Mouse (Mus musculus): ENCODE results near the gene Efna3. TPM values are rescaled to one million over a fixed set of nuclear protein-coding genes. Genes with fewer than 3 reads are reported as not detected.
A peak's percentile ranks its signal among the peaks of the same experiment; 100 is the strongest.

The Efna3 gene
- polyA plus RNA-seq, 1 experiment from 2014 or later: 13.2 TPM

- DNase-seq (ENCODE audit: low spot score) (peak; percentile 78), ATAC-seq (replicated peaks; ENCODE audit: low FRiP score, low TSS enrichment, low read depth) (no peak)
- H3K9me3 ChIP-seq (ENCODE audit: control insufficient read depth, low read length): no peaks in the 10 kb centered on the region
- WGBS: 1% methylated on average over 12 of the region's 14 CpGs
- peak overlapping the region; percentile 65 for H3K4me2 ChIP-seq (ENCODE audit: low read length)
- H3K4me3 ChIP-seq (ENCODE audit: low read depth, low read length): peak overlapping the region; percentile 49
- H3K27me3 ChIP-seq (replicated peaks; ENCODE audit: control insufficient read depth, insufficient read depth, low read length): peaks cover 32% of the 10 kb centered on the region
- H3K4me1 ChIP-seq (replicated peaks; ENCODE audit: control insufficient read depth, insufficient read depth, low read length): peaks cover 33% of the 10 kb centered on the region
- peak overlapping the region; percentile 48 for H3K9ac ChIP-seq (ENCODE audit: low read length)
- no peak overlapping the region for H3K27ac ChIP-seq (ENCODE audit: low read depth)
- H3K36me3 ChIP-seq (ENCODE audit: control insufficient read depth, insufficient read depth, low read length): no peaks in the 10 kb centered on the region
These were observed 649 bp downstream of the Efna3 start for GRCm38 (mm10) chr3:89322131-89322500.

GRCm38 (mm10) chr3:89321183-89322130, 1.3 kb downstream of the Efna3 start:
- Histone ChIP-seq H3K27ac (ENCODE audit: low read depth) (peak overlapping the region; percentile 29; the same call in 1 of the 2 replicates), H3K4me2 (ENCODE audit: low read length) (peak overlapping the region; percentile 65), H3K27me3 (replicated peaks; ENCODE audit: control insufficient read depth, insufficient read depth, low read length) (peaks cover 32% of the 10 kb centered on the region), H3K9me3 (ENCODE audit: control insufficient read depth, low read length) (no peaks in the 10 kb centered on the region), H3K9ac (ENCODE audit: low read length) (peak overlapping the region; percentile 48), H3K4me3 (ENCODE audit: low read depth, low read length) (peak overlapping the region; percentile 49), H3K36me3 (ENCODE audit: control insufficient read depth, insufficient read depth, low read length) (no peaks in the 10 kb centered on the region), H3K4me1 (replicated peaks; ENCODE audit: control insufficient read depth, insufficient read depth, low read length) (peaks cover 38% of the 10 kb centered on the region)
- WGBS: under 1% methylated on average over 62 of the region's 66 CpGs
- ATAC-seq (replicated peaks; ENCODE audit: low FRiP score, low TSS enrichment, low read depth): peak; percentile 6; the same call in 1 of the 2 replicates
- peak; percentile 72 for DNase-seq (ENCODE audit: low spot score)

- ATAC-seq (replicated peaks; ENCODE audit: low FRiP score, low TSS enrichment, low read depth) (no peak; the same call in 1 of the 2 replicates), DNase-seq (ENCODE audit: low spot score) (peak; percentile 84)
- peaks cover 45% of the 10 kb centered on the region for H3K4me1 ChIP-seq (replicated peaks; ENCODE audit: control insufficient read depth, insufficient read depth, low read length)
- peak overlapping the region; percentile 49 for H3K4me3 ChIP-seq (ENCODE audit: low read depth, low read length)
- H3K27me3 ChIP-seq (replicated peaks; ENCODE audit: control insufficient read depth, insufficient read depth, low read length): peaks cover 32% of the 10 kb centered on the region
- H3K27ac ChIP-seq (ENCODE audit: low read depth): peak overlapping the region; percentile 29; the same call in 1 of the 2 replicates
- no peaks in the 10 kb centered on the region for H3K9me3 ChIP-seq (ENCODE audit: control insufficient read depth, low read length)
- H3K9ac ChIP-seq (ENCODE audit: low read length): peak overlapping the region; percentile 48
- H3K36me3 ChIP-seq (ENCODE audit: control insufficient read depth, insufficient read depth, low read length): no peaks in the 10 kb centered on the region
- H3K4me2 ChIP-seq (ENCODE audit: low read length): peak overlapping the region; percentile 65
- WGBS: under 1% methylated on average over 41 of the region's 41 CpGs
These were observed 2.1 kb downstream of the Efna3 start for GRCm38 (mm10) chr3:89320581-89321182.

- Histone ChIP-seq H3K36me3 (ENCODE audit: control insufficient read depth, insufficient read depth, low read length) (no peaks in the 10 kb centered on the region), H3K27me3 (replicated peaks; ENCODE audit: control insufficient read depth, insufficient read depth, low read length) (peaks cover 32% of the 10 kb centered on the region), H3K9me3 (ENCODE audit: control insufficient read depth, low read length) (no peaks in the 10 kb centered on the region), H3K4me3 (ENCODE audit: low read depth, low read length) (peak overlapping the region; percentile 49), H3K4me1 (replicated peaks; ENCODE audit: control insufficient read depth, insufficient read depth, low read length) (peaks cover 53% of the 10 kb centered on the region), H3K27ac (ENCODE audit: low read depth) (peak overlapping the region; percentile 54; the same call in 1 of the 2 replicates), H3K4me2 (ENCODE audit: low read length) (peak overlapping the region; percentile 65), H3K9ac (ENCODE audit: low read length) (peak overlapping the region; percentile 35; the same call in 1 of the 2 replicates)
- DNase-seq (ENCODE audit: low spot score): peak; percentile 73
- ATAC-seq (replicated peaks; ENCODE audit: low FRiP score, low TSS enrichment, low read depth): no peak
- 2% methylated on average over 58 of the region's 58 CpGs for WGBS
These were observed 3.0 kb downstream of the Efna3 start for GRCm38 (mm10) chr3:89319591-89320350.

- Histone ChIP-seq H3K4me1 (replicated peaks; ENCODE audit: control insufficient read depth, insufficient read depth, low read length) (peaks cover 56% of the 10 kb centered on the region), H3K4me2 (ENCODE audit: low read length) (peak overlapping the region; percentile 65), H3K4me3 (ENCODE audit: low read depth, low read length) (peak overlapping the region; percentile 49), H3K27ac (ENCODE audit: low read depth) (no peak overlapping the region), H3K9ac (ENCODE audit: low read length) (peak overlapping the region; percentile 35; the same call in 1 of the 2 replicates), H3K27me3 (replicated peaks; ENCODE audit: control insufficient read depth, insufficient read depth, low read length) (peaks cover 32% of the 10 kb centered on the region), H3K9me3 (ENCODE audit: control insufficient read depth, low read length) (no peaks in the 10 kb centered on the region), H3K36me3 (ENCODE audit: control insufficient read depth, insufficient read depth, low read length) (no peaks in the 10 kb centered on the region)
- WGBS: 23% methylated on average over 21 of the region's 21 CpGs
- DNase-seq (ENCODE audit: low spot score): peak; percentile 69
- ATAC-seq (replicated peaks; ENCODE audit: low FRiP score, low TSS enrichment, low read depth): no peak
These were observed 3.7 kb downstream of the Efna3 start for GRCm38 (mm10) chr3:89318971-89319590.

- 69% methylated on average over 8 of the region's 8 CpGs for WGBS
- no peak for DNase-seq (ENCODE audit: low spot score)
- Histone ChIP-seq H3K9me3 (ENCODE audit: control insufficient read depth, low read length) (no peaks in the 10 kb centered on the region), H3K4me2 (ENCODE audit: low read length) (no peak overlapping the region), H3K36me3 (ENCODE audit: control insufficient read depth, insufficient read depth, low read length) (no peaks in the 10 kb centered on the region), H3K27ac (ENCODE audit: low read depth) (no peak overlapping the region), H3K4me3 (ENCODE audit: low read depth, low read length) (no peak overlapping the region), H3K4me1 (replicated peaks; ENCODE audit: control insufficient read depth, insufficient read depth, low read length) (peaks cover 56% of the 10 kb centered on the region), H3K27me3 (replicated peaks; ENCODE audit: control insufficient read depth, insufficient read depth, low read length) (peaks cover 32% of the 10 kb centered on the region), H3K9ac (ENCODE audit: low read length) (no peak overlapping the region)
- ATAC-seq (replicated peaks; ENCODE audit: low FRiP score, low TSS enrichment, low read depth): no peak
These were observed 4.4 kb downstream of the Efna3 start for GRCm38 (mm10) chr3:89318316-89318715.

- H3K4me2 ChIP-seq (ENCODE audit: low read length): no peak overlapping the region; the same call in 1 of the 2 replicates
- peaks cover 56% of the 10 kb centered on the region for H3K4me1 ChIP-seq (replicated peaks; ENCODE audit: control insufficient read depth, insufficient read depth, low read length)
- no peak overlapping the region for H3K4me3 ChIP-seq (ENCODE audit: low read depth, low read length)
- H3K36me3 ChIP-seq (ENCODE audit: control insufficient read depth, insufficient read depth, low read length): no peaks in the 10 kb centered on the region
- 64% methylated on average over 6 of the region's 6 CpGs for WGBS
- H3K27ac ChIP-seq (ENCODE audit: low read depth): no peak overlapping the region
- DNase-seq (ENCODE audit: low spot score): no peak
- peaks cover 32% of the 10 kb centered on the region for H3K27me3 ChIP-seq (replicated peaks; ENCODE audit: control insufficient read depth, insufficient read depth, low read length)
- H3K9me3 ChIP-seq (ENCODE audit: control insufficient read depth, low read length): no peaks in the 10 kb centered on the region
- ATAC-seq (replicated peaks; ENCODE audit: low FRiP score, low TSS enrichment, low read depth): no peak
- no peak overlapping the region for H3K9ac ChIP-seq (ENCODE audit: low read length)
These were observed 5.5 kb downstream of the Efna3 start for GRCm38 (mm10) chr3:89317246-89317645.

GRCm38 (mm10) chr3:89316833-89317232, 5.9 kb downstream of the Efna3 start:
- Histone ChIP-seq H3K9me3 (ENCODE audit: control insufficient read depth, low read length) (no peaks in the 10 kb centered on the region), H3K36me3 (ENCODE audit: control insufficient read depth, insufficient read depth, low read length) (no peaks in the 10 kb centered on the region), H3K4me2 (ENCODE audit: low read length) (peak overlapping the region; percentile 34), H3K4me3 (ENCODE audit: low read depth, low read length) (no peak overlapping the region), H3K27ac (ENCODE audit: low read depth) (no peak overlapping the region), H3K27me3 (replicated peaks; ENCODE audit: control insufficient read depth, insufficient read depth, low read length) (peaks cover 32% of the 10 kb centered on the region), H3K9ac (ENCODE audit: low read length) (no peak overlapping the region), H3K4me1 (replicated peaks; ENCODE audit: control insufficient read depth, insufficient read depth, low read length) (peaks cover 54% of the 10 kb centered on the region)
- DNase-seq (ENCODE audit: low spot score) (peak; percentile 89), ATAC-seq (replicated peaks; ENCODE audit: low FRiP score, low TSS enrichment, low read depth) (peak; percentile 28; the same call in 1 of the 2 replicates)
- WGBS: 0% methylated on average over 4 of the region's 4 CpGs
